Mouse (Mus musculus) A20 (cell line): ENCODE measurements around the gene Xpr1.

Experiments used
- DNase-seq: peaks from one replicate; pipeline ENCODE4 v3.0.0-alpha.2; 2011; ENCODE audit warnings: low read depth, low spot score

Gene Xpr1

GRCm38 (mm10) chr1:155407697-155408576, 9.3 kb downstream of the Xpr1 start:
- DNase-seq, result no peak

- DNase-seq, result no peak
Observed at GRCm38 (mm10) chr1:155400056-155400455, 17.2 kb downstream of the Xpr1 start.

- DNase-seq, result peak; percentile 80
Observed at GRCm38 (mm10) chr1:155394829-155395228, 22.4 kb downstream of the Xpr1 start.

GRCm38 (mm10) chr1:155394021-155394420, 23.2 kb downstream of the Xpr1 start:
- DNase-seq, result no peak

GRCm38 (mm10) chr1:155392825-155393224, 24.4 kb downstream of the Xpr1 start:
- DNase-seq, result no peak

GRCm38 (mm10) chr1:155391537-155391936, 25.7 kb downstream of the Xpr1 start:
- no peak for DNase-seq

GRCm38 (mm10) chr1:155388418-155388817, 28.8 kb downstream of the Xpr1 start:
- DNase-seq, result no peak

- DNase-seq, result peak; percentile 34
Observed at GRCm38 (mm10) chr1:155386551-155386950, 30.7 kb downstream of the Xpr1 start.

- peak; percentile 89 for DNase-seq
Observed at GRCm38 (mm10) chr1:155383319-155384302, 33.6 kb downstream of the Xpr1 start.

- no peak for DNase-seq
Observed at GRCm38 (mm10) chr1:155381931-155382330, 35.3 kb downstream of the Xpr1 start.

GRCm38 (mm10) chr1:155379289-155379688, 37.9 kb downstream of the Xpr1 start:
- DNase-seq, result no peak

- DNase-seq, result no peak
Observed at GRCm38 (mm10) chr1:155372821-155373220, 44.4 kb downstream of the Xpr1 start.

GRCm38 (mm10) chr1:155370075-155370658, 47.0 kb downstream of the Xpr1 start:
- no peak for DNase-seq

GRCm38 (mm10) chr1:155366366-155366765, 50.8 kb downstream of the Xpr1 start:
- no peak for DNase-seq

- no peak for DNase-seq
Observed at GRCm38 (mm10) chr1:155361502-155362126, 55.6 kb downstream of the Xpr1 start.

GRCm38 (mm10) chr1:155353096-155353495, 64.1 kb downstream of the Xpr1 start:
- DNase-seq, result no peak

GRCm38 (mm10) chr1:155351527-155351926, 65.7 kb downstream of the Xpr1 start:
- DNase-seq, result no peak

- DNase-seq, result no peak
Observed at GRCm38 (mm10) chr1:155348491-155348890, 68.7 kb downstream of the Xpr1 start.

- no peak for DNase-seq
Observed at GRCm38 (mm10) chr1:155347339-155347738, 69.9 kb downstream of the Xpr1 start.

GRCm38 (mm10) chr1:155344019-155344418, 73.2 kb downstream of the Xpr1 start:
- DNase-seq, result no peak

GRCm38 (mm10) chr1:155339622-155340021, 77.6 kb downstream of the Xpr1 start:
- no peak for DNase-seq
